Mouse (Mus musculus): ENCODE data around the gene Cspg5. TPM values are rescaled to one million over a fixed set of nuclear protein-coding genes. Genes with fewer than 3 reads are reported as not detected.
A peak's percentile ranks its signal among the peaks of the same experiment; 100 is the strongest.

The Cspg5 gene
- total RNA-seq, 2 experiments from 2014 or later = 22.6 to 22.8 TPM

DNA sequence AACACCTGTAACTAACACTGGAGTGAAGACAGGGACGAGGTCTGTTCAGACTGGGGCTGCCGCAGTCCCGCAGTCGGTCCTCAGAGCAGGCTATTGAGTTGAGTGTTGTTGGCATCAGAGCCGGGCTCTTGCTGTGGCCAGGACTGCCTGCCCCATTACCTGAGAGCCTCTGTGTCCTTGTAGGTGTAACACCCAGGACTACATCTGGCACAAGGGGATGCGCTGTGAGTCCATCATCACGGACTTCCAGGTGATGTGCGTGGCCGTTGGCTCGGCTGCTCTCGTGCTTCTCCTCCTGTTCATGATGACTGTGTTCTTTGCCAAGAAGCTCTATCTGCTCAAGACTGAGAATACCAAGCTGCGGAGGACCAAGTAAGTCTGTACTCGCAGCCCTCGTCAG, 7.2 kb downstream of the Cspg5 start:
- no peak for DNase-seq

DNA sequence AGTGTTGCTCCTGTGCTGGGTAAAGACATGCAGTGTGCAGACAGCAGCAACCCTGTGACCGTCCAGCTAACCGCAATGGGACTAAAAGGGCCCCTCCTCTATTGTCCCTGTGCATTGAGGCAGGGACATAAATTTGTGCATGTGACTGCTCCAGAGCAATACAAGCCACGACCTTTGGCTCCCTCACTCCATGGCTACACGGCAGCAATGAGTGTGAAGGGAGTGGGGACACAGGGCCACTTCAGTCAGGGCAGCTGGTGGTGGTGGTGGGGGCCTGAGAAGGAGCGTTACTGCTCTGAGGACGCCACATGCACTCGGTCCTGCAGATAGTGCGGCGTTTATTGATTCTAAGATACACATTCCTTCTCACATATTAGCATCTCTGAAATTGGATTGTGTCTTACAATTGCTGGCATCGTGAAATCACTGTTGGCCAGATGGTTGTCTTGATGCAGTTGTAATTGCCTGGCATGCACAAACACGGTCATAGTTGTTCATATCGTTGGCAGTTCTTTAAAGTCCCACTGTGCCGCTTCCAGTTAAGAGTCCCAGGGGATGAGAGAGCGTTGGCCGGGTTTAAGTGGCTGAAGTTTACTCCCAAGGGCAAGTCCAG, 11.9 kb downstream of the Cspg5 start:
- DNase-seq = no peak

DNA sequence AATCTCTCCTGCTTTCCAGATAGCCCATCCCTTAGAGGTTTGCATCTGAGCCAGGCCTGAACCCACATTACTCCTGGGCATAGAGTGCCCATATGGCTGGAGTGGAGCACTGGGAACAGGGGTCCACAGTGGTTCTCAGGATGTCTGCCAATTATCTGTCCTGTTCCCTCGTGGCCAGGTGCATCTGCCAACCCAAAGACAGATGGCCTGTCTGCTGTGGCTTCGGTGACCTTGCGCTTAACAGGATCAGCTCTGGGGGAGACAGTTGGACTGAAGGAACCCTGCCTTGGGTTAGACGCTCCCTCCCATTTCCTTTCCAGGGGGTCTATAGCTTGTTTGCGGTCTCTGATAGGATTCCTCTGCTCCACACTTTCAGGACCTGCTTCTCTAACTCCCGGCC, 15.1 kb downstream of the Cspg5 start:
- no peak for DNase-seq

DNA sequence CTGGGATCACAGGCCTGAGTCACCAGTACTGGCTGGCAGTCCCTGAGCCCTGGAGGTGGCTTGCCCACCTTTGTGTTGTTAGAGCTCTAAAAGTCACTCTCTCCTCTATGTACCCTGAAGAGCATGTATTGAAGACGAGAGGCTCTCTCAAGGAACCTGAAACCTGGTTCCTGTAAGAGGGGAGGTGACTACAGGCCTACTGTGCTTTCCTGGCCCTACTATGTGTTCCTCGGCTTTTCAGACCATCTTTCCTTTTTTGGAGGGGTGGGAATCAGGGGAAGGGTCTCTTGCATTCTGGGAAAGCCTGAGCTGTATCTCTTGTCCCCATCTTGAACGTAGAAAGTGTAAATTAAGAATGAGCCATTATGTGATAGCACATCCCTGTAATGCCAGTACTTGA, 15.5 kb downstream of the Cspg5 start:
- no peak for DNase-seq

DNA sequence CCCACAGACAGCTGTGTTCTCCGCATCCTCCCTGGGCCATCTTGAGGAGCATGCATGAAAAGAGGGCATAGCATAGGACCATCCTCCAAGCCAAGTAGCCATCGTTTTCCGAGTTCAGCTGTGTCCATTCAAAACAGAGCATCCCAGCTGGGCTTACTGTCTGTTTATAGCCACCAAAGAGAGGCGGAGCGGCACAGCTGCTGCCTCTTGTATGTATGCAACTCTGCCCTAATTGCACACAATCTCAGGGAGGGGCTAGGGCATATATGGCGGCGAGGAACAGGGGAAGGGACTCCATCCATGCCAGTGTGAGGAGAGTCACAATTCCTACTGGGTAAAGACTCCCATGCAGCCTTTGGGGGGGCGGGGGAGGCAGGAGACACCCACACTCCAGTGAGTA, 19.6 kb downstream of the Cspg5 start:
- DNase-seq = no peak

DNA sequence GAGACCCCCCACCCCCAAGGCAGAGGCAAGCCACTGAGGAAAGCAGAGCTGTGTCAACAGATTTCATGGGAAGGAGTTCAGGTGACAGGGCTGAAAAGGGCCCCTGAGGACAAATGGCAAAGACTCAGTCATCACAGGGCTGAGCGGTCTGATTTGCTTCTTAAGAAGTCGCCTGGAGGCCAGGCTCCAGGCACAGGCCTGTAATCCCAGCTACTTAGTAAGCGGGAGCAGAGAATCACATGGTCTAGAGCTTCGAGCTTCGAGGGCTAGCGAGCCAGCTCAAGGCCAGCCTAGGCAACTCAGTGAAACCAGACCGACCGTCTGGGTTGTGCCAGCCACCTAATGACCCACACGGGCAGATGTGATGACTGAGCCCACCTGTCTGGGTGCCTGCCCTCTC, 21.4 kb downstream of the Cspg5 start:
- DNase-seq = no peak

DNA sequence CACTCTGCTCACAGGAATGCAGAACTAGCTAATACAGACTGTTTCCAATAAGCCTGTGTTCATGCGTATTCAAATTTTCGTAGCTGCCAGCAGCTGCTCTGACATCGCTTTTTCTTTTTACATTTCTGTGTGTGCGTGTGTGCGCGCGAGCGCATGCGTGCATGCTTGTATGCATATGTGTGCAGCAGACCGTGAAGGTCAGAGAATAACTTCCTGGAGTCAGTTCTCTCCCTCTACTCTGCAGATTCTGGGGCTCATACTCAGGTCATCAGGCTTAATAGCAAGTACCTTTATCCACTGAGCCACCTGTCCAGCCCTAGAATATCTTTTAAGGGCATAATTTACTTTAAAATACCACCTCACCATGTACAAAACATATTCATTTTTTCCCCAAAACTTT, 24.8 kb downstream of the Cspg5 start:
- DNase-seq = no peak

DNA sequence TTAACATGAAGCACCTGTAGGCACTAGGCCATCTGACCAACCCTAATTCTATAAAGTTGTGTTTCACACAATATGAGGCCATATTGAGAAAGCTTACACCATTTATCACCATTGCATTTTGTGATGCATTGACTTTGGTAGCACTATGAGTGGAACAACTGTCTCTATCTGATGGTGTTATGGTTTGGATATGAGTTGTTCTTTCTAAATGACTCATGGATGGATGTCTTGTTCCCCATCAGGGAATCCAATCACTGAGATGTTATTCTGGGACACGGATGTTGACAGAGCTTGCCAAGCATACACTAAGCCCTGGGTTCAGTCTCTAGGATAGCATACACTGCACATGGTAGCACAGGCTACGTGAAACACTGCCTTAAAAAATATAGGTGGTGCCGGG, 28.7 kb downstream of the Cspg5 start:
- no peak for DNase-seq

DNA sequence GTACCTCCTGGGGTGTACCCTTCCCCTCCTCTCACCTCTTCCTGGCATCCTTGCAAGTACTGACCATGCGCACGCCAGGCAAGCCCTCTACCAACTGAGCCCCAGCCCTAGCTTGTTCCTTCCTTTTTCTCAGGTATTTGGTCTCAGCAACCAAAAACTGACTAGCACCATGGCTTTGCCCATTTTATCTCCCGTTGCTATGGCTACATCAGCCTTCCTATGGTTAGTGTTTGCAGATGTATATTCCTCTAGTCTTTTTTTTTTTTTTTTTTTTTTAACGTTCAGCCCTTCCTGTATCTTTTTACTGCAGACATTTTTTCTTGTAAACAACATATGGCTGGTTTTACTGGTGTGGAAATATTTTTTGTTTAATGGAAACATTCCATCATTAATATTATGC, 29.9 kb downstream of the Cspg5 start:
- no peak for DNase-seq

DNA sequence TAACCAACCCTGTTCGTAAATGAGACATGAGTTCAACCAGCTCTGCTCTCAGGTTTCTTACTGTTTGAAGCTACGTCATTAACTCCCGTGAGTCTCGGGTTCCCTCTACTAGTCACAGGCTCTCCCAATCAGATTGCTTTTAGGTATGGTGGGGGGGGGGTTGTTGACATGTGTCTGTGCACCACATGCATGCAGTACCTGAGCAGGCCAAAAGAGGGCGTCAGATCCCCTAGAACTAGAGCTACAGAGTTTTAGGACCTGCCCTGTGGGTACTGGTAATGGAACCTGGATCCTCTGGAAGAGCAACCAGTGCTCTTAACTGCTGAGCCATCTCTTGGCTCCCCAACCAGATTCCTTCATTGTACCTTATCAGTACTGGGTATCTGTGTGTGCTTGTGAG, 32.3 kb downstream of the Cspg5 start:
- DNase-seq = peak; percentile 29 to 45

DNA sequence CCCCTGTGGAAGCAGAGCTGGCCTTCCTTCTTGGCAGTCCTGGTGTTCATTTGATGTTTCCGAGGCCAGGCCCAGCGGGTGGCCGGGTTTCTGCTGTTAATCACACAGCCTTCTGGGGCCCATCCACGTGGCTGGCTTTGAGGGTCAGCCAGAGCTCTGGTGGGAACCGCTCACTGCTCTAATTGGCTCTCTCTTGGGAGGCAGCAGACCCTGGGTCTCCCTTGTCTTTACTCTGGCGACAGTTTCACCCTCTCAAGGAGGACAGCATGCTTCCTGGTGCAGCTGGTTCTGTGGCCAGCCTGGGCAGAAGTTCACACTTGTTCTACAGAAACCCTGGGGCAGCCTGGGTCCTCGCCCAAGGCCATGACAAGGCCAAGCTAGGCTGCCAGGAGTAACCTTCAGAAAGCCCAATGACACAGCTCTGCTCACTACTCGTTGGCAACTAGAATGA, 33.9 kb downstream of the Cspg5 start:
- peak; percentile 77 to 83 for DNase-seq

DNA sequence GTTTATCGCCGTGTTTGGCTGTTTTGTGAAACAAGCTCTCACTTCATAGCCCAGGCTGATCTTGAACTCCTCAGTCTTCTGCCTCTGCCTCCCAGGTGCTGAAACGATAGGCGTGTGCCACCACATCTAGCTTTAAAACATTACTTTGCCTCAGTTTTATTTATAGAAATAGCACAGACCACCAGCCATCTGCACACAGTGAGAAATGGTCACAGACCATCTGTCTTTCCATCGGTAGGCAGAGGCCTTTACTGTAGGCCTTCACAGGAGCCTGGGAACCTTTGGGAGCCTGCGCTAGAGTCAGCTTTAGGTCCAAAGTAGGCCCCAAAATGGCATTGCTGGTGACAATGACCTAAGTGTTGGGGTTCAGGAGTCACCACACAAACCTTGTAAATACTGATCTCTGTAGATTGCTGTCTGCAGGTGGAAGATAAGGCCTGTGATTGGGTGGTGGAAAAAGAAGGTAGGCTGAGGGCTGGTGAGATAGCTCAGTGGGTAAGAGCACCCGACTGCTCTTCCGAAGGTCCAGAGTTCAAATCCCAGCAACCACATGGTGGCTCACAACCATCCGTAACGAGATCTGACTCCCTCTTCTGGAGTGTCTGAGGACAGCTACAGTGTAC, 40.6 kb downstream of the Cspg5 start:
- DNase-seq = no peak

DNA sequence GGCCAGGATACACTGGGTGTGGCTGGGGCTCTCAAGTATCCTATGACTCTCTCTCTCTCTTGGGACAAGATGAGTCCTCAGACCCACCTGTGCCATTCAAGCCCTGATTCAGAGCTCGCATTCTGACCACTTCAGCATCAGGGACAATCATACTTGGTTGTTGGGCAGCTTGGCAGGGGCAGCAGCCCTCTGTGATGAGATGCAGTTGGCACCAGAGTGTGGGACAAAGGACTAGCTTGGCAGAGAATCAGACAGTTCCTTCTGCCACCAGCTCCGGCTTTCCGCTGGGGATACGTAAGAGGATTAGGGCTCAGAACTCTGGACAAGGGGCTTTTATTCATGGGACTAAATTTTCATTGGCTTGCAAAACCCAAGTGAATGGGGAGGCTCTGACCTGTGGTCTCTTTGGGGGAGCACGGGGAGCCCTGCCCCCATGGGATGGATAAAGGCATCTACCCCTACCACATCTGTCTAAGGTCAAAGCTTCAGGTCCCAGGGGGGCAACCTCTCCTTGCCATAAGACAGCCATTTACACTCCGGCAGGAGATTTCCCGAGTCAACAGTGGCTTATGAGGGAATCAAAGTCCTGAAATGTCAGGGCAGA, 43.8 kb downstream of the Cspg5 start:
- DNase-seq = no peak

DNA sequence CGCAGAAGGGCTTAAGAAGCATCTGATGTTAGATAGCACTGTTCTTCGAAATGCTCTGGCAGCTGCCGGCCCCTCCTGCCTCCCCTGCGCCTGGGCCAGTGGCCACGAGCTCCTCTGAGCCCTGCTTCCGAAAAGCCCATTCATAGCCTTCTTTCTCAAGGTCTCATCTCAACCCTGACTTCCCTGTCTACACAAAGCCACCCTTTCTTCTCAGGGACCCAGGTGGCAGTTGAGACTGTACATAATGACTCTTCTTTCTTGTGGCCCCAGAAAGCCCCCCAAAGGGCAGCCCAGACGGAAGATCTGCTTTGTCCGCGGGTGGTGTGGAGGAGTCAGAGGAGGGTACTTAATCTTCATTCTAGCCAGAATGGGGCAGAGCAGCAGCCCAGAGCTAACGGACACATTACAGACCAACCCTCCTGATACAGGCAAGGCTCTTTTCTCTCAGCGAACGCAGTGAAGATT, 49.7 kb downstream of the Cspg5 start:
- no peak for DNase-seq

DNA sequence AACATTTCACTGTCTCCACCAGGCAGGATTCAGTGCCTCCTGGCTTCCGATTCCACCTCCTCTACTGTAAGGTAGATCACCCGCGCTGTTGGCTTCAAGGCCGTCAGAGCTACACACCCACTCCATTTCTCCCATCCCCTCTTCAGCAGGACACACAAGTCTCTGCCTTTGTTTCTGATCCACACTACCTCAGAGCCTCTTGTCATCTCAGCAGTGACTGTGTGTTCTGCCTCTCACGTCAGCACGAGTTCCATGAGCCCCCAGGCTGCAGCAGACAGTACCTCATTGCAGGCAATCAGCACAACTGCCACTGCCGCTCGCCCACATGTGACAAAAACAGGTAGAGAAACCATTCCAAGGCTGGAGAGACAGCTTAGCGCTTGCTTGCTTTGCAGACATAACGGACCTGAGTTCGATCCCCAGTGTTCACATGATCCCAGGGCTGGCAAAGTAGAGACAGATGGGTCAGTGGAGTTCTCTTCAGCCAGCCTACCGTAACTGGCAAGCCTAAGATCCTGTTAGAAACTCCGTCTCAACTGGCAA, 50.4 kb downstream of the Cspg5 start:
- DNase-seq = no peak

DNA sequence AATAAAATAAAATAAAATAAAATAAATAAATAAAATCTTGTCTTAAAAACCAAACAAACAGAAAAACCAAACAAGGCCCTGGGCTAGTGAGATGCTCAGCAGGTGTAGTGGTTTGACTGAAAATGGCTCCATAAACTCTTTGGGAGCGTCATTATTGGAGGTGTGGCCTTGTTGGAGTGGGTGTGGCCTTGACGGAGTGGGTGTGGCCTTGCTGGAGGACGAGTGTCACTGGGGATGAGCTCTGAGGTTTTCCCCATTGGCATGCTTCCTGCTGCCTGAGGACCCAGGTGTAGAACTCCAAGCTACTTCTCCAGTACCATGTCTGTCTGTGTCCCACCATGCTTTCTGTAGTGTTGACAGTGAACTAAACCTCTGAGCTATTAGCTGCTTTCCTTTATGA, 51.2 kb downstream of the Cspg5 start:
- DNase-seq = no peak

DNA sequence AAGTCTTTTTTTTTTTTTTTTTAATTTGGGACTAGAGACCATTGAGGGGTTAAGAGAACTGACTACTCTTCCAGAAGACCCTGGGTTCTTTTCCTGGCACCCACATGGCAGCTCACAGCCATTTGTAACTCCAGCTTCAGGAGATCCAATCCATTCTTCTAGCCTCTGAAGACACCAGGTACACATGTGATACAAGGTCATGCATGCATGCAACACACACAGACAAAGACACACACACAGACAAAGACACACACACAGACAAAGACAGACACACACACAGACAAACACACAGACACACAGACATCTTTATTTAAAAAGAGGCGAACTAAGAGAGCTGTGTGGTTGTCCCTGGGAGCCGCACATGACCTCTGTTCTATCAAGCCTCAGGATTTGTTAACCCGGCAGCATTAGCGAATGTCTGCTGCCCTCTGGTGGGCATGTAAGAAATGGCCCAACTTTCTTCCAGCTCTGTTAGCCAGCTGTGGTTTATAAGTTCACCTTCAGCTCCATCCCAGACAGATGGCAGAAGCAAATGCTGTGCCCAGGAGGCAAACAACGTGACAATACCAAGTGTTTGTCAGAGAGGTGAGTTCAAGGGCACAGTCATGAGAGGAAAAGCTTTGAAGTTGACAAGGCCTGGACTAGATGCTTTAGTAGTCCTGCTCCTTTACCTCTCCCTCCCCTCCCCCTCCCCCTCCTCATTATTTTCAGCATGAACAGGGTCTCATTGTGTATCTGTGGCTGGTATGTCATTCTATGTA, 53.5 kb downstream of the Cspg5 start:
- DNase-seq = peak; percentile 87 to 88

DNA sequence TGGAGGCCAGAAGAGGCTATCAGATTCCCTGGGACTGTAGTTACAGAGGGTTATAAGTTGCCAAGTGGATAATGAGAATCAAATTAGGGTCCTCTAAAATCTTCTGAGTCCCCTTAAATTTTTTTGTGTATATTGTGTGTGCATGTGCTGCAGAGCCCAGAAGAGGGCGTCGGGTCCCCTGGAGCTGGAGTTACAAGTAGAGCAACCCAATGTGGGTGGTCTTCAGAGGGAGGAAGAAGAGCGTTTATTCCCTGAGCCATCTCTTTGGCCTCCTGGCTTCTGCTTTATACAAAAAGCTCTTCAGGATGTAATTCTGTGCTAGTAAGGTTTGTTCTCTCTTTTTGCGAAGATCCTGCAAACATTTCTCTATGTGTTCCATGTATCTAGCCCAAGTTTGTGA, 60.9 kb downstream of the Cspg5 start:
- DNase-seq = peak in 1 of 2 experiments; percentile 35

DNA sequence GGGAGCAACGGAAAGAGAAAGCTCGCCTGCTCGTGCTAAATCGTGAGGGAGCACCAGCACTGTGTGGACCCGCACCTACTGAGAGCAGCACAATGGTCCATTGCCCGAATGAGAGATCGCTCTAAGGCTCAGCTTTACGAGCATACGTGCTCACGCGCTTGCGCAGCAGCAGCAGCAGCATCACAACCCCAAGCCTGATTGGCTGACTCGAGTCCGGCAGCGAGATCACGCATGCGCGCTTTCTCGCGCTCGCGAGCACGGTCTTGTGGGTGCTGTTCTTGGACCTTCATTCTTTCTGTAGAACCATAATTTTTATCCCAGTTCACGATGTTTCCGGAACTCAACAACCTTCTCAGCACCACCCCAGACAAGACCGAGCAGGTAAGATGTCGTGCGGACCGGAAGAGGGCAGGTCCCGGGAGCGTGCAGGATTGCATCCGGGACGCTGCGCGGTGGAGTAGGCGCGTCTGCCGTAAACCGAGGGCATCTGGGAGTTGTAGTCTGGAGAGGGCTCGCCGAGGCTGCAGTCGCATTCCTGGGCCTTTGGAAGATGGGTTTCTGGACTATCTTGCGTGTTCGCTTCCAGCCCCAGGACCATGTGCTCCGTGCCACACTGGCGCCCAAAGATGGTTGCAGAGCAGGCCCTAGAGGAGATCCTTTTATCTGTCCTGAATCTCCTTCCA, 61.5 kb downstream of the Cspg5 start, which contains the start of gene Elp6:
Gene Elp6 (plus strand): TSS at position 205 of the 683 bp plus-strand sequence.
- DNase-seq = peak; percentile 93

DNA sequence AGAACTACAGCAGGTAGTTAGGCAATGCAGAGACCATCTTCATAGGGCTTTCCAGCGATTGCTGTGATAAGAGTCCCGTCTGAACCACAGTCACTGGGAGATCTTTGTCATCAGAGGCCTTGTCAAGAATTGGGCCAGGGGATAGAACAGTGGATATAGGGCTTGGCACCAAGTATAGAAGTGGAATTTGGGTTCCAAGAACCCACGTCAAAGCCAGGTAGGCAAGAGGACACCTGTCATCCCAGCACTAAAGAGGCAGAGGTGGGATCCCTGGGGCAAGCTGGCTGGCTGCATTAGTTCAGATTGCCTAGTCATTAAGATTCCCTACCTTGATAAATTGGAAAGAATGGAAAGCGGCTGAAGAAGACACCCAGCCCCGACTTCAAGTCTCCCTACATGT, 62.8 kb downstream of the Cspg5 start:
- DNase-seq = no peak
